Mouse (Mus musculus): ENCODE measurements around the gene C2cd5. TPM values are rescaled to one million over a fixed set of nuclear protein-coding genes. Genes with fewer than 3 reads are reported as not detected.
"Not testable (repeated sequence)": the region's sequence is repeated elsewhere in the genome, so short reads cannot be mapped to it uniquely, and the experiment has no call there.

Gene C2cd5
- polyA plus RNA-seq, 1 experiment from 2014 or later: 19.8 TPM

- WGBS: 83% methylated on average over 8 of the region's 8 CpGs
- Histone ChIP-seq H3K9me3 (ENCODE audit: control insufficient read depth, low read length) (no peaks in the 10 kb centered on the region), H3K27ac (ENCODE audit: low read length) (no peak overlapping the region), H3K9ac (ENCODE audit: low read depth, low read length) (no peak overlapping the region), H3K36me3 (ENCODE audit: control insufficient read depth, insufficient read depth, low read length) (no peaks in the 10 kb centered on the region), H3K4me1 (ENCODE audit: control insufficient read depth, insufficient read depth, low read length) (no peaks in the 10 kb centered on the region; the same call in 1 of the 2 replicates), H3K4me2 (ENCODE audit: low read depth, low read length) (no peak overlapping the region), H3K27me3 (replicated peaks; ENCODE audit: control insufficient read depth, insufficient read depth, low read length) (no peaks in the 10 kb centered on the region), H3K4me3 (ENCODE audit: low read length) (no peak overlapping the region)
- ATAC-seq: no peak
Observed at GRCm38 (mm10) chr6:143021756-143022155, 78.2 kb downstream of the C2cd5 start.

DNA sequence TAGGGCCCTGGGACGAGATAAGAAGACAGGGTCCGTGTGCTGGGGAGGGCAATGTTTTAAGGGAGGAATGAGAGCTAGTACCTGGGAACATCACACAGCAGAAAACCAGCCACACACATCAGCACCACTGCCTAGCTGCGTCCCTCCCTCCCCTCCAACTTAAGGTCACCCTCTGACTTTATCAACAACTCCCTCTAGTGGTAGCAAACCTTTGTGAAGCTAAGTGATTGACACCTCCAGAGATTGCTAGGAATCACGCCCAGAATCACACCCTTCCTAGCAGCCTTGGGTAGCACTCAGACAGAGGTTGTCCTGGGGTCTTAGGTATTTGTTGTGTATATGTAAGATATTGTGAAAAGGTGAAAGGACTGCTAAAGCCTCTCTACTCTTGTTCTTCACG, 79.3 kb downstream of the C2cd5 start:
- Histone ChIP-seq H3K4me1 (ENCODE audit: control insufficient read depth, insufficient read depth, low read length) (no peaks in the 10 kb centered on the region), H3K27ac (ENCODE audit: low read length) (no peak overlapping the region), H3K27me3 (replicated peaks; ENCODE audit: control insufficient read depth, insufficient read depth, low read length) (no peaks in the 10 kb centered on the region), H3K36me3 (ENCODE audit: control insufficient read depth, insufficient read depth, low read length) (no peaks in the 10 kb centered on the region), H3K4me3 (ENCODE audit: low read length) (no peak overlapping the region), H3K4me2 (ENCODE audit: low read depth, low read length) (no peak overlapping the region), H3K9me3 (ENCODE audit: control insufficient read depth, low read length) (no peaks in the 10 kb centered on the region), H3K9ac (ENCODE audit: low read depth, low read length) (no peak overlapping the region)
- ATAC-seq: peak; percentile 13; the same call in 1 of the 2 replicates
- 70% methylated on average over 5 of the region's 5 CpGs for WGBS

- Histone ChIP-seq H3K4me1 (ENCODE audit: control insufficient read depth, insufficient read depth, low read length) (no peaks in the 10 kb centered on the region), H3K9ac (ENCODE audit: low read depth, low read length) (no peak overlapping the region), H3K4me3 (ENCODE audit: low read length) (no peak overlapping the region), H3K27me3 (replicated peaks; ENCODE audit: control insufficient read depth, insufficient read depth, low read length) (no peaks in the 10 kb centered on the region), H3K4me2 (ENCODE audit: low read depth, low read length) (no peak overlapping the region), H3K27ac (ENCODE audit: low read length) (no peak overlapping the region), H3K9me3 (ENCODE audit: control insufficient read depth, low read length) (no peaks in the 10 kb centered on the region), H3K36me3 (ENCODE audit: control insufficient read depth, insufficient read depth, low read length) (no peaks in the 10 kb centered on the region)
- no peak for ATAC-seq
- WGBS: 95% methylated on average over 4 of the region's 4 CpGs
Observed at GRCm38 (mm10) chr6:143020146-143020545, 79.8 kb downstream of the C2cd5 start.

GRCm38 (mm10) chr6:143012513-143013215, 87.3 kb downstream of the C2cd5 start:
- WGBS: 91% methylated on average over 15 of the region's 15 CpGs
- H3K9ac ChIP-seq (ENCODE audit: low read depth, low read length): no peak overlapping the region
- no peak overlapping the region for H3K4me2 ChIP-seq (ENCODE audit: low read depth, low read length)
- no peaks in the 10 kb centered on the region for H3K4me1 ChIP-seq (ENCODE audit: control insufficient read depth, insufficient read depth, low read length)
- no peak overlapping the region for H3K27ac ChIP-seq (ENCODE audit: low read length)
- H3K9me3 ChIP-seq (ENCODE audit: control insufficient read depth, low read length): no peaks in the 10 kb centered on the region
- no peaks in the 10 kb centered on the region for H3K27me3 ChIP-seq (replicated peaks; ENCODE audit: control insufficient read depth, insufficient read depth, low read length)
- no peak overlapping the region for H3K4me3 ChIP-seq (ENCODE audit: low read length)
- H3K36me3 ChIP-seq (ENCODE audit: control insufficient read depth, insufficient read depth, low read length): peaks cover 4% of the 10 kb centered on the region; the same call in 1 of the 2 replicates
- no peak for ATAC-seq

GRCm38 (mm10) chr6:143008865-143009264, 91.1 kb downstream of the C2cd5 start:
- Histone ChIP-seq H3K9me3 (ENCODE audit: control insufficient read depth, low read length) (peaks cover 3% of the 10 kb centered on the region; the same call in 1 of the 2 replicates), H3K36me3 (ENCODE audit: control insufficient read depth, insufficient read depth, low read length) (peaks cover 4% of the 10 kb centered on the region; the same call in 1 of the 2 replicates), H3K27ac (ENCODE audit: low read length) (no peak overlapping the region), H3K4me1 (ENCODE audit: control insufficient read depth, insufficient read depth, low read length) (no peaks in the 10 kb centered on the region), H3K9ac (ENCODE audit: low read depth, low read length) (no peak overlapping the region), H3K27me3 (replicated peaks; ENCODE audit: control insufficient read depth, insufficient read depth, low read length) (no peaks in the 10 kb centered on the region), H3K4me2 (ENCODE audit: low read depth, low read length) (no peak overlapping the region), H3K4me3 (ENCODE audit: low read length) (no peak overlapping the region)
- no peak for ATAC-seq
- 77% methylated on average over 5 of the region's 5 CpGs for WGBS

GRCm38 (mm10) chr6:143005209-143005608, 94.7 kb downstream of the C2cd5 start:
- WGBS: 86% methylated on average over 9 of the region's 9 CpGs
- ATAC-seq; H3K4me2 ChIP-seq (ENCODE audit: low read depth, low read length): not testable (repeated sequence)

DNA sequence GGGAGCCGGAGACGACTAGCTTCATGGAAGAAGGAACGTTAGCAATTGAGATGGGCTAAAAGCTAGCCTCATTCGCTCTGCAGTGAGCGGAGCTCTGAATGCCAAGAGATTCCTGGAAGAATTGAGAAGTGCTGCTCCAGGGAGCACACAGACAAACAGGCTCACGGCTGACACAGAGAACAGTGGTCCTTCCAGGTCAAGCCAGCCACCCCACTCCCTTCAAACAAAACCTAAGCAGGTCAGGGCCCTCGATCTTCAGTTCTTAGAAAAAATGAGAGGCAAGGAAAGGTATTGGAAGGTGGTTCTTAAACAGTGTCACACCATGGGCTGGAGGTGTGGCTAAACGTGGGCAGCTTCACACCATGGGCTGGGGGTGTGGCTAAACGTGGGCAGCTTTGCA, 95.1 kb downstream of the C2cd5 start:
- whole genome bisulfite sequencing: 71% methylated on average over 9 of the region's 9 CpGs
- no peak overlapping the region for H3K27ac ChIP-seq (ENCODE audit: low read length)
- peaks cover 3% of the 10 kb centered on the region; the same call in 1 of the 2 replicates for H3K9me3 ChIP-seq (ENCODE audit: control insufficient read depth, low read length)
- H3K4me1 ChIP-seq (ENCODE audit: control insufficient read depth, insufficient read depth, low read length): no peaks in the 10 kb centered on the region
- H3K4me2 ChIP-seq (ENCODE audit: low read depth, low read length): no peak overlapping the region
- H3K27me3 ChIP-seq (replicated peaks; ENCODE audit: control insufficient read depth, insufficient read depth, low read length): no peaks in the 10 kb centered on the region
- no peak overlapping the region for H3K4me3 ChIP-seq (ENCODE audit: low read length)
- H3K36me3 ChIP-seq (ENCODE audit: control insufficient read depth, insufficient read depth, low read length): no peaks in the 10 kb centered on the region
- ATAC-seq: no peak
- H3K9ac ChIP-seq (ENCODE audit: low read depth, low read length): no peak overlapping the region

More at GRCm38 (mm10) chr6:143005209-143005608, 94.7 kb downstream of the C2cd5 start:
- not testable (repeated sequence) for H3K9ac ChIP-seq (ENCODE audit: low read depth, low read length); H3K27me3 ChIP-seq (replicated peaks; ENCODE audit: control insufficient read depth, insufficient read depth, low read length); H3K27ac ChIP-seq (ENCODE audit: low read length); H3K9me3 ChIP-seq (ENCODE audit: control insufficient read depth, low read length); H3K36me3 ChIP-seq (ENCODE audit: control insufficient read depth, insufficient read depth, low read length); H3K4me1 ChIP-seq (ENCODE audit: control insufficient read depth, insufficient read depth, low read length); H3K4me3 ChIP-seq (ENCODE audit: low read length)

DNA sequence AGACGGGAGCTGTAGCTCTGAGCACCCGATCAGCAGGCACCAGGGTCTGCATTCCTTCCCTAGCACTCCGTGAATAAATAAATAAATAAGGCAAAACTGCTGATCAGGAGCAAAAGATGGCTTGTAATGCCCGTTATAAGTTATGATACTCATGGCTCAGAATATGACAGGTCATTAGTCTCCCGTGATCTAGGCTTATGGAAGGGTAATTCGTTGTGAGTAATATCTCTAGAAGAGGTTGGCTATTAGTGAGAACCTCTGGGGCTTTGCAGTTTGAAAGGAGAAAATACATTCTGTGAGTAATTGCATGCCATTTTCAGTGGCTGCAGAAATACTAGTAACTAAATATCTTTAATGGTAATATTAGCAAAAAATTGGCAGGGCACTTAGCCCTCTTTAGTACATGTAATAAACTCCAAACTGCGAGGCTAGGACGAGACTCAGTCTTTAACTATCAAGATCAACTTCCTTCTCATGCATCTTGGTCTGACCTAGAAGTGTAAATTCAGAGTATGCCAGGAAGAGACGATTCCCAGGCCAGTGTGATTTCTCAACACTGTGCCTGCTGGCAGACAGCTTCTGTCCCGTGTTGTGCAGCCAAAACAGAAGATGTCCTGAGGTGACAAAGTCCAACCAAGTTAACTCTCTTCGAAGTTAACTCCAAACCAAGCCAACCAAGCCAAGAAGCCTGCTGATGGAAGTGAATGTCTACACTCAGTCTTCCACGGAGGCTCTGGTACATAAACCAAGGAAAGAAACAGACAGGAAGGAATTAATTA, 101.5 kb downstream of the C2cd5 start:
- Histone ChIP-seq H3K36me3 (ENCODE audit: control insufficient read depth, insufficient read depth, low read length) (no peaks in the 10 kb centered on the region), H3K4me3 (ENCODE audit: low read length) (no peak overlapping the region), H3K9me3 (ENCODE audit: control insufficient read depth, low read length) (no peaks in the 10 kb centered on the region), H3K27ac (ENCODE audit: low read length) (no peak overlapping the region), H3K4me2 (ENCODE audit: low read depth, low read length) (no peak overlapping the region), H3K9ac (ENCODE audit: low read depth, low read length) (no peak overlapping the region), H3K4me1 (ENCODE audit: control insufficient read depth, insufficient read depth, low read length) (peaks cover 10% of the 10 kb centered on the region), H3K27me3 (replicated peaks; ENCODE audit: control insufficient read depth, insufficient read depth, low read length) (no peaks in the 10 kb centered on the region)
- ATAC-seq: no peak
- 46% methylated on average over 12 of the region's 12 CpGs for WGBS

GRCm38 (mm10) chr6:142996887-142997286, 103.1 kb downstream of the C2cd5 start:
- WGBS: 77% methylated on average over 3 of the region's 3 CpGs
- no peak for ATAC-seq
- H3K27me3 ChIP-seq (replicated peaks; ENCODE audit: control insufficient read depth, insufficient read depth, low read length): no peaks in the 10 kb centered on the region

More at GRCm38 (mm10) chr6:142996887-142997286, 103.1 kb downstream of the C2cd5 start:
- Histone ChIP-seq H3K9me3 (ENCODE audit: control insufficient read depth, low read length) (no peaks in the 10 kb centered on the region), H3K4me2 (ENCODE audit: low read depth, low read length) (no peak overlapping the region), H3K36me3 (ENCODE audit: control insufficient read depth, insufficient read depth, low read length) (no peaks in the 10 kb centered on the region), H3K9ac (ENCODE audit: low read depth, low read length) (no peak overlapping the region), H3K27ac (ENCODE audit: low read length) (no peak overlapping the region), H3K4me3 (ENCODE audit: low read length) (no peak overlapping the region), H3K4me1 (ENCODE audit: control insufficient read depth, insufficient read depth, low read length) (peaks cover 10% of the 10 kb centered on the region)

All from intestine, embryonic 16.5 days (tissue).